Mouse (Mus musculus) spleen, adult 2 months (tissue): ENCODE results near the gene Nrxn3.

Source experiments
- CTCF ChIP-seq: fragments of 200-500 bp; IDR thresholded peaks from 2 replicates; pipeline ENCODE4 v1.5.1; 2011; ENCODE audit warnings: mild to moderate bottlenecking, inconsistent platforms; ENCODE audit not compliant: insufficient read depth, insufficient read length, insufficient replicate concordance; ENCODE audit errors: extremely low read depth
- POLR2A ChIP-seq: fragments of 200-500 bp; IDR thresholded peaks from 2 replicates; pipeline ENCODE4 v1.6.1; 2011; ENCODE audit warnings: low read depth, low read length, inconsistent platforms

- no peak for TF ChIP-seq POLR2A
- TF ChIP-seq CTCF, result no peak
Measured at GRCm38 (mm10) chr12:89707913-89708312, 985.2 kb downstream of the Nrxn3 start.
